Mouse (Mus musculus) heart, embryonic 15.5 days (tissue): ENCODE measurements around the gene Fam227b. TPM values are rescaled to one million over a fixed set of nuclear protein-coding genes. Genes with fewer than 3 reads are reported as not detected.

Experiments used
- ATAC-seq: fragments of 200-750 bp; cut with Nextera tagmentation; replicated peaks from 2 replicates; pipeline ENCODE4 v1.8.0; 2017; ENCODE audit warnings: low read depth, moderate TSS enrichment; ENCODE audit not compliant: insufficient number of reproducible peaks, insufficient read depth, low FRiP score
- H3K27ac ChIP-seq: fragments of 300-500 bp; sonication (generic); 2 replicates; pipeline ENCODE4 v1.5.1; 2015; ENCODE audit warnings: mild to moderate bottlenecking, inconsistent platforms
- H3K27me3 ChIP-seq: fragments of 300-500 bp; sonication (generic); 2 replicates; pipeline ENCODE4 v1.6.1; 2015; ENCODE audit warnings: inconsistent platforms
- H3K36me3 ChIP-seq: fragments of 300-500 bp; sonication (generic); 2 replicates; pipeline ENCODE4 v1.6.1; 2015; ENCODE audit warnings: mild to moderate bottlenecking, inconsistent platforms
- H3K4me1 ChIP-seq: fragments of 300-500 bp; sonication (generic); replicated peaks from 2 replicates; pipeline ENCODE4 v1.6.1; 2015; ENCODE audit warnings: inconsistent platforms
- H3K4me2 ChIP-seq: fragments of 300-500 bp; sonication (generic); 2 replicates; pipeline ENCODE4 v1.6.1; 2015; ENCODE audit warnings: inconsistent platforms, mild to moderate bottlenecking, moderate library complexity
- H3K4me3 ChIP-seq: fragments of 300-500 bp; sonication (generic); 2 replicates; pipeline ENCODE4 v1.5.1; 2015; ENCODE audit warnings: mild to moderate bottlenecking, inconsistent platforms
- H3K9ac ChIP-seq: fragments of 300-500 bp; sonication (generic); 2 replicates; pipeline ENCODE4 v1.6.1; 2015; ENCODE audit warnings: mild to moderate bottlenecking, inconsistent platforms
- H3K9me3 ChIP-seq: fragments of 300-500 bp; sonication (generic); replicated peaks from 2 replicates; pipeline ENCODE4 v1.6.1; 2016; ENCODE audit warnings: inconsistent platforms
- WGBS: fragments of 180-500 bp; shearing (Covaris S2); methylation state at CpG from one replicate; pipeline ENCODE4 v1.1.7; 2015; ENCODE audit warnings: mixed read lengths; 5-methylcytosine and 5-hydroxymethylcytosine counted together
- polyA plus RNA-seq: library from polyadenylated mRNA; unstranded; fragments of >200 nt; fragmentation: Nextera tagmentation; extraction: Ambion mirVana; gene quantifications from 2 replicates; pipeline ENCODE4 v1.2.1, GENCODE M21; 2015

The Fam227b gene
- polyA plus RNA-seq, 1 experiment from 2014 or later: not detected

DNA sequence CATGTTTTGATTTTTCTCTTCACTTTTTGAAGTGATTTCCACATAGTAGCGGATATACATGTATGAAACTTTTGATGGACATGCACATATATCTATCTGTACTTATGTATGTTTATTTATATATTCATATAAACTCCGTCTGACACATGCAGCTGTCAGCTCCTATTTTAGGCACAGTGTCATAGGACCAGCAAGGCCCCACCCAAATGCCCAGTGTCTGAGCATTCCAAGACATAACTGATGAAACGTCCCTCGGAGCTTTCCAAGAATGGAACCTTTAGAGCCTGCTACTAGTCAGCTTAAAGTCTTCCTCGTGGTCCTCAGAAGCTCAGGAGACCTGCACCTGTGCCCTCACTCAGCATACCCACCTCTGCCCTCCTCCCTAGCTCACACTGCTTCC is 98.1 kb downstream of the Fam227b start:
- 39% methylated on average over 5 of the region's 5 CpGs for WGBS
- H3K27ac ChIP-seq: no peak overlapping the region
- no peak for ATAC-seq
- no peak overlapping the region for H3K4me3 ChIP-seq
- H3K9ac ChIP-seq: no peak overlapping the region
- no peaks in the 10 kb centered on the region for H3K9me3 ChIP-seq
- peaks cover 8% of the 10 kb centered on the region for H3K4me1 ChIP-seq
- H3K36me3 ChIP-seq: no peaks in the 10 kb centered on the region
- 0 out of 2 replicates have a peak overlapping the region, but pooled peaks have one; percentile 7 for H3K4me2 ChIP-seq
- H3K27me3 ChIP-seq: no peaks in the 10 kb centered on the region

DNA sequence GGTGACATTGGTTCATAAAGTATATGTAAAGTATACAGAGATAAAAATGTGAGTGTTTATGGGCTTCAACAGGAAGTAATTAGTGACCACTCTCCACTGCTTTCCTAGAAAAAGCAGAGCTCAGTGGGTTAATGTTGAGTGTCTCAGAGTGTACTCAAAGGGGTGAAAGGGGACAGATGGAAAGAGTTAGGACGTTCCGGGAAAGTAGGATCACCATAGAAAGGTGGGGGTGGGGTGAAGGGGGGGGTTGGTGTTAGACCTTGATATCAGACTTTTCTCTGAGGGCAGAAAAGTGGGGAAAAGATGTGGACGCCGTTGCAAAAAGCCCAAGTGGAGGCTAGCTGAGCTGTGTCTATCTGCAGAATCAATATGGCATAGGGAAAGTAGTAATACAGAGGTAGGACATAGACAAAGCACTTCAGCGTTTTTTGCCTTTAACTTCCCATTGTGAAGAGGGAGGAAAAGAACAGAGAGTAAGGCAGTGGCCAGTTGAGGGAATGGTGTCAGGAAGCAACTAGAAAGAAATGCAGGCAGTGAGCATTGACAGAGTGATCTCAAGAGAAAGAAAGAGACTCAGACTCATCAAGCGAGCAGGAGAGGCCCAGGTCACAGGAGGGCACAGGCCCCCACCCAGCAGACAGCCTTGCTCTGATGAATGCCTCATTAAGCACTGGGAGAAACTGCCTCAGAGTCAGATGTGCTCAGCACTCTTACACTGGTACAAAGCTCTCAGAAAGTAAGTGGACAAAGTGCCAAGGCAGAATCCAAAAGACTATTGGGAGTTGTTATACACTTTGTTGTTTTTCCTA is 98.9 kb downstream of the Fam227b start:
- Histone ChIP-seq H3K27me3 (no peaks in the 10 kb centered on the region), H3K27ac (no peak overlapping the region), H3K4me3 (no peak overlapping the region), H3K4me2 (no peak overlapping the region), H3K36me3 (no peaks in the 10 kb centered on the region), H3K9me3 (no peaks in the 10 kb centered on the region), H3K9ac (no peak overlapping the region), H3K4me1 (peaks cover 8% of the 10 kb centered on the region)
- ATAC-seq: no peak
- 53% methylated on average over 6 of the region's 6 CpGs for WGBS

DNA sequence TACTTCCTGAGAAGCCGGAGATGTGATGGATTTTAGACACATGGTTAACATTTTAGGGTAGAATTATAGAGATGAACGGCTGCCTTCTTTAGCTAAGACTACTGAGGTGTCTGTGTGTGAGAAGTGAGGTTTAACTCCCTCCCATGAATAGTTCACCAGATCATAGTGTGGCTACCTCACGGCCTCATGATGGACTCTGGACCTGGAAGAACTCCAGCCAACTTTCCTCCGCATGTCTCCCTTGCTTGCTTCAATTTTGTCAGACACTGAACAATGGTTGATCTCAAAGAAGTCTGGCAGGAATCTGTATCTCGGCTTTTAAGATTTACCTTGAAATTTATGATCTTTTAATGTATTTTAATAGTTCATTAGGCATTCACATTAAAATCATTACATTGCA is 106.2 kb downstream of the Fam227b start:
- Histone ChIP-seq H3K4me2 (no peak overlapping the region), H3K36me3 (no peaks in the 10 kb centered on the region), H3K27me3 (no peaks in the 10 kb centered on the region), H3K27ac (no peak overlapping the region), H3K9me3 (no peaks in the 10 kb centered on the region), H3K4me1 (no peaks in the 10 kb centered on the region), H3K9ac (no peak overlapping the region), H3K4me3 (no peak overlapping the region)
- no peak for ATAC-seq
- 84% methylated on average over 5 of the region's 5 CpGs for WGBS

DNA sequence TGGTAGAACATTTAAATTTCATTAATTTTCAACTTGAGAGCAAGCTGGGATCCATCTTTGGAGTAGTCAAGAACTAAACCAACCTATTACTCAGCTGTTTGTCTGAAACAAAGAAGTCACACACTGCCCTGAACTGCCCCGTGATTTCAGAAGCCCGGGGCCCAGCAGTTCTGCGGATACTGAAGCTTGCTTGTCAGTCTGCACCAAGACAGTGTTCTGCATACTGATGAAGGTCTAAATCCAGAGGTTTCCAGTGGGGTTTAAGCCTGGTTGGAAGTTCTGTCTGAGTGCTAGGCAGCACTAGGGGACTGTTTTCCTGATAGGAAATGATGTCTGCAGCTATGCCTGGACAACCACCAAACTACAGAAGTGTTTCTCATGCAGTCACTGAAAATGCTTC is 109.1 kb downstream of the Fam227b start:
- Histone ChIP-seq H3K4me3 (no peak overlapping the region), H3K4me2 (no peak overlapping the region), H3K27ac (no peak overlapping the region), H3K27me3 (no peaks in the 10 kb centered on the region), H3K9me3 (no peaks in the 10 kb centered on the region), H3K36me3 (no peaks in the 10 kb centered on the region), H3K4me1 (peaks cover 7% of the 10 kb centered on the region), H3K9ac (no peak overlapping the region)
- ATAC-seq: no peak
- 39% methylated on average over 3 of the region's 3 CpGs for WGBS

GRCm38 (mm10) chr2:126041237-126041636 is 110.6 kb downstream of the Fam227b start:
- WGBS: 85% methylated on average over 6 of the region's 6 CpGs

DNA sequence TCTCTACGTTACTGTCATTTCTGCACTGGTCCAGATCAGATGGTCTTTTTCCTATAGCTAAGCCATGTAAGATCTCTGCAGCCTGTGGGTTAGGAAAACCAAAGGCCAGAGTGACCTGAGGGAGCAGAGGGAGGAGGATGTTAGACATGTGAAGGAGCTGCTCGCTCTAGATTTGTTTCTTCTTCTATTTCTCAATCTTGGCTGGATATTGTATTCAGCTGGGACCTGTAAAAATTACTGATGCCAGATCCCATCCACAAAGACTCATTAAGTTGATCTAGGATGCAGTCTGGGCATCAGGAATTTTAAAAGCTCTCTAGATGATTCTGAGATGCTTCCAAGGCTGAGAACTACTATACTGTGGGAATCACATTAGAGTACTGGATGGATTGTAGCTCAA is 111.2 kb downstream of the Fam227b start:
- no peak overlapping the region for H3K27ac ChIP-seq
- no peak for ATAC-seq
- WGBS: 88% methylated on average over 2 of the region's 2 CpGs

More at GRCm38 (mm10) chr2:126041237-126041636, 110.6 kb downstream of the Fam227b start:
- no peaks in the 10 kb centered on the region for H3K9me3 ChIP-seq
- no peaks in the 10 kb centered on the region for H3K27me3 ChIP-seq
- peaks cover 7% of the 10 kb centered on the region for H3K4me1 ChIP-seq
- no peak overlapping the region for H3K4me2 ChIP-seq
- H3K4me3 ChIP-seq: no peak overlapping the region
- no peak overlapping the region for H3K27ac ChIP-seq
- no peak for ATAC-seq
- H3K9ac ChIP-seq: no peak overlapping the region
- H3K36me3 ChIP-seq: no peaks in the 10 kb centered on the region

GRCm38 (mm10) chr2:126039414-126039891 is 112.4 kb downstream of the Fam227b start:
- Histone ChIP-seq H3K4me2 (no peak overlapping the region), H3K9ac (no peak overlapping the region), H3K27ac (peak overlapping the region; percentile 31; the same call in 1 of the 2 replicates), H3K4me3 (no peak overlapping the region), H3K36me3 (no peaks in the 10 kb centered on the region), H3K4me1 (peaks cover 7% of the 10 kb centered on the region), H3K27me3 (no peaks in the 10 kb centered on the region), H3K9me3 (no peaks in the 10 kb centered on the region)
- ATAC-seq: peak; percentile 74
- WGBS: 32% methylated on average over 4 of the region's 4 CpGs

More for the DNA sequence above, 111.2 kb downstream of the Fam227b start:
- Histone ChIP-seq H3K9me3 (no peaks in the 10 kb centered on the region), H3K36me3 (no peaks in the 10 kb centered on the region), H3K27me3 (no peaks in the 10 kb centered on the region), H3K4me2 (no peak overlapping the region), H3K4me3 (no peak overlapping the region), H3K9ac (no peak overlapping the region), H3K4me1 (peaks cover 7% of the 10 kb centered on the region)

GRCm38 (mm10) chr2:126038221-126039000 is 113.4 kb downstream of the Fam227b start:
- Histone ChIP-seq H3K4me2 (no peak overlapping the region), H3K27ac (0 out of 2 replicates have a peak overlapping the region, but pooled peaks have one; percentile 31)
- no peak for ATAC-seq

GRCm38 (mm10) chr2:126036121-126036520 is 115.7 kb downstream of the Fam227b start:
- H3K27me3 ChIP-seq: no peaks in the 10 kb centered on the region
- peak overlapping the region; percentile 26; the same call in 1 of the 2 replicates for H3K4me2 ChIP-seq
- H3K4me1 ChIP-seq: peaks cover 7% of the 10 kb centered on the region
- H3K9ac ChIP-seq: no peak overlapping the region
- no peak overlapping the region for H3K27ac ChIP-seq
- H3K4me3 ChIP-seq: no peak overlapping the region
- 79% methylated on average over 4 of the region's 4 CpGs for WGBS
- no peak for ATAC-seq
- H3K36me3 ChIP-seq: no peaks in the 10 kb centered on the region
- H3K9me3 ChIP-seq: no peaks in the 10 kb centered on the region

More at GRCm38 (mm10) chr2:126038221-126039000, 113.4 kb downstream of the Fam227b start:
- Histone ChIP-seq H3K36me3 (no peaks in the 10 kb centered on the region), H3K4me3 (no peak overlapping the region), H3K4me1 (peaks cover 7% of the 10 kb centered on the region), H3K27me3 (no peaks in the 10 kb centered on the region), H3K9me3 (no peaks in the 10 kb centered on the region), H3K9ac (no peak overlapping the region)
- 82% methylated on average over 7 of the region's 7 CpGs for WGBS

DNA sequence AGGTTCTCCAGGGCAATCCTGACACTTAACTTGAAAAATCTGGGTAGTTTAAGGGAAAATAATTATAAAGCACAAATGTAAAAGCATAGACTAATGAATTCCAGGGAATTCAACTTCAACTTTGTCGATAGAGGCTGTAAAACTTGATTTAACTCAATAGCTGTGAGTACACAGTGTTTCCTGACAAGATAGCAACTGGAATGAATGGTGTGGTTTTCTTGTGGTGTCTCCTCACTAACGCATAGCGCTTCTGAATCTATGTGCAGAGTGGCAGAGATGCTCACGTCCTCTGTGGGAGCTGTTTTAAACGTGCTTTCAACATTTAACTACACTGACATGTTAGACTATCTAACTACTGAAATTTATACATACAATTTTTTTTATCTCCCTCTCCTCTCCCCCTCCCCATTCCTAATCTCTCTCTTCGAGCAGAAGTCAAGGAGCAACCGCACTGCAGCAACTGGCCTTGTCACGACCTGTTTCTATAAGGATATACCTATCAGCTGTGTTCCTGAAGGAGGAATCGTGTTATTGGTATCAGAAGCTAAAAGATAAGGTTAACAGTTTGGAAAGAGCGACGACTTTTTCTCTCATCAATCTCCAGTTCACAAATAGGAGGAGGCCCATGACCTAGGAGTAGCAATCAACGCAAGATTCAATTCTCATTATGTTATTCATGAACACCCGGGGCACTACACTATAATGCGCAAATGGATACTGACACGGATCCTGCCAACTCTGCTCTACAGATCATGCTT is 116.6 kb downstream of the Fam227b start:
- no peak overlapping the region for H3K27ac ChIP-seq
- H3K4me1 ChIP-seq: peaks cover 7% of the 10 kb centered on the region
- no peaks in the 10 kb centered on the region for H3K27me3 ChIP-seq
- H3K4me3 ChIP-seq: 0 out of 2 replicates have a peak overlapping the region, but pooled peaks have one; percentile 1
- peak overlapping the region; percentile 26; the same call in 1 of the 2 replicates for H3K4me2 ChIP-seq
- ATAC-seq: no peak
- no peak overlapping the region for H3K9ac ChIP-seq
- 52% methylated on average over 15 of the region's 15 CpGs for whole genome bisulfite sequencing
- no peaks in the 10 kb centered on the region for H3K9me3 ChIP-seq
- no peaks in the 10 kb centered on the region for H3K36me3 ChIP-seq
